Mouse (Mus musculus): ENCODE measurements around the gene Popdc2. TPM values are rescaled to one million over a fixed set of nuclear protein-coding genes. Genes with fewer than 3 reads are reported as not detected.

Popdc2 gene
- polyA plus RNA-seq, 1 experiment from 2014 or later: 423 TPM

DNA sequence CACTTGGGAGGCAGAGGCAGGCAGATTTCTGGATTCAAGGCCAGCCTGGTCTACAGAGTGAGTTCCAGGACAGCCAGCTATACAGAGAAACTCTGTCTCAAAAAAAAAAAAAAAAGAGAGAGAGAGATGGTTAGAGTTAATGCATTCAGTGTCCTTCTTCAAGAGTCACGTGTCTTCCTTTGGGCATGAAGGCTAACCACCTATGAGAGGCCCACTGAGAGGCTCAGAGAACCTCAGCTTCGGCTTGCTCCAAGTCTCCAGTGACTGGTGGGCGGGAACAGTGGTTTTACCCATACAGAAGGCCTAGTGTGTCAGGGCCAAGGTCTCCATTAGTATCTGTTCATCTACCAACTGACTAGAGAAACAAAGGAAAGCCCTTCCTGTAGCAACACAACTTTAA lies 37.1 kb downstream of the Popdc2 start:
- no peaks in the 10 kb centered on the region for H3K36me3 ChIP-seq (ENCODE audit: control insufficient read depth, insufficient read depth)
- H3K27ac ChIP-seq (ENCODE audit: low read length): peak overlapping the region; percentile 33
- H3K9ac ChIP-seq (ENCODE audit: low read length): peak overlapping the region; percentile 59
- H3K4me1 ChIP-seq (ENCODE audit: control insufficient read depth, insufficient read depth, low read length): peaks cover 24% of the 10 kb centered on the region
- no peak for ATAC-seq (replicated peaks; ENCODE audit: extremely low read depth, insufficient read depth, low FRiP score)
- H3K9me3 ChIP-seq (replicated peaks; ENCODE audit: control insufficient read depth, low read length): no peaks in the 10 kb centered on the region; the same call in 1 of the 2 replicates
- WGBS: 77% methylated on average over 3 of the region's 3 CpGs
- no peaks in the 10 kb centered on the region for H3K27me3 ChIP-seq (ENCODE audit: control insufficient read depth, insufficient read depth, low read length)
- H3K4me2 ChIP-seq (ENCODE audit: low read depth, low read length): peak overlapping the region; percentile 59; the same call in 1 of the 2 replicates
- H3K4me3 ChIP-seq (ENCODE audit: low read length): no peak overlapping the region

DNA sequence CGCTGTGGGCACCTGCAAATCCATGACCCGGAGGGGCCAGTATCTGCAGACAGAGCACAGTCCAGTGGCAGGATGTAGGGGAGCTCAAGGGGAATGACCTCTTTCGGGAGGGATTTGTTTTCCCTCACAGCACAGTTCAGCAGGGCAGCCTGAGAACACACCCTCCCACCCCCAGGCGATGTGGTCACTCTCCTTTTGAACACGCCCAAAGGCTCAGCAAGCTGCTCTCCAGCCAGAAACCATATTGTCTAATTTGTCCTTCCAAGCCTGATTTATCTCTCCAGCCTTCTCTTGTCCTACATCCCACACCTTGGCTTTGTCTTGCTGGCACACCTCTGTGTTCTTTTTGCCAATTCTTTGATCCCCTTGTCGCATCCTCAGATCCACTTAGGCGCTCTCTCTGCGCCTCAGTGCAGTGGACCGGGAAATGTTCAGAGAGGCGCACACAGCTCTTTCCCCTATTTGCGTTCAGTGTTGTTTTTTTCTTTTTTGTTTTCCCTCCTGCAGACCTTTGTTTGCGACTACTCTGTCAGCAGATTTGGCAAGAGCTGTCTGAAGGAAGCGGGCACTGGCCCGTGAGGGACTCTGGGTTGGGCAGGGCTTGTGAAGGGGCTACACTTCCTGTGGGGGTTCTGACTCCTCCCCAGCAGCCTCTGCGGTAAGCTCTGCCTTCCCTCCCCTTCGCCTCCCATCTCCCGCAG lies 37.7 kb downstream of the Popdc2 start:
- peak overlapping the region; percentile 59 for H3K9ac ChIP-seq (ENCODE audit: low read length)
- H3K9me3 ChIP-seq (replicated peaks; ENCODE audit: control insufficient read depth, low read length): no peaks in the 10 kb centered on the region; the same call in 1 of the 2 replicates
- peak overlapping the region; percentile 59 for H3K4me2 ChIP-seq (ENCODE audit: low read depth, low read length)
- peaks cover 24% of the 10 kb centered on the region for H3K4me1 ChIP-seq (ENCODE audit: control insufficient read depth, insufficient read depth, low read length)
- peak; percentile 80 for ATAC-seq (replicated peaks; ENCODE audit: extremely low read depth, insufficient read depth, low FRiP score)
- peak overlapping the region; percentile 33 for H3K27ac ChIP-seq (ENCODE audit: low read length)
- H3K4me3 ChIP-seq (ENCODE audit: low read length): peak overlapping the region; percentile 32
- H3K36me3 ChIP-seq (ENCODE audit: control insufficient read depth, insufficient read depth): no peaks in the 10 kb centered on the region
- no peaks in the 10 kb centered on the region for H3K27me3 ChIP-seq (ENCODE audit: control insufficient read depth, insufficient read depth, low read length)
- WGBS: 18% methylated on average over 17 of the region's 17 CpGs

DNA sequence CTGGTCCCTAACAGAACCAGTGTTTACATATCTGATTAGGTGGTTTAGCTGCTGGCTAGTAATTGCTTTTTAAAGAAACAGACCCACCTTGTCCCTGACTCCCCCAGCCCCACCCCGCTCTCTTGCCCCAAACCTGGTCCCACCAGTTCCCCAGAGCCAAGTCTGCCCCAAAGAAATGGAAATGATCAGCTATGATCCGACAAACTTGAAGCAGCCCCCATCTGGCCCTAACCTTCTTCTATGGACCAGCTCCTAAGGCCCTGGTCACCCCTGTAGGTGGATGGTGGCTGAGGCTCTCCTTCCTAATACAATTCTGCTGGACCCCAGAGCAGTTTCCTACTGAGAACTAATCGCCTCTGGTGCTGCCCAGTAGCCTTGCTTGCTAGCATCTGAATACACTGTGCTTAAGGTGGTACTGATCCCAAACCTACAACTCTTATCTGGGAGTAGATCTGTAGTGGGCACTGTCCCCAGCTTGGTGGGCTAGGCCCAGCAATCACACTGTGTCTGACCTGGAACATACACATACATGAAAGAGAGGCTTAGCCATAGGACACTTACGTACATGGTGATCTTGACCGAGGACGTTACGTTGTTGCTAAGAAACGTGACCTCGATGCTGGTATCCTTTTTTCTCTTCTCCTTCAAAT lies 38.4 kb downstream of the Popdc2 start:
- peak overlapping the region; percentile 32 for H3K4me3 ChIP-seq (ENCODE audit: low read length)
- no peak overlapping the region for H3K27ac ChIP-seq (ENCODE audit: low read length)

DNA sequence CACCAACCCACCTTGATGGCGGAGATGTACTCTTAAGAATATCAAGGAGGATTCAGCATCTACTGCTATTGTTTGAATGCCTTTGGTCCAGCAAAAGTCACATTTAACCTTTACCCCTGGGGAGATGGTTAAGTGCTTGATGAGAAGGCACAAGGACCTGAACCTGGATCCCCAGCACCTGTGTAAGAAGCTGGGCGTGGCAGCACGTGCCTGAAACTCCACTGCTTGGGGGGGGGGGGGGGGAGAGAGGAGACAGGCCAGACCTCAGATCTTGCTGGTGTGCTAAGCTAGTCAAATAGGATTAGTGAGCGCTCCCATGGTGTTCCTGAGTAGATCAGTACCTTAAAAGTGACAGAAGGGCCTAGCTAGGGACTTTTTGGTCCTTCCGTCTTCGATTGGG lies 39.5 kb downstream of the Popdc2 start:
- Histone ChIP-seq H3K9me3 (replicated peaks; ENCODE audit: control insufficient read depth, low read length) (no peaks in the 10 kb centered on the region; the same call in 1 of the 2 replicates), H3K36me3 (ENCODE audit: control insufficient read depth, insufficient read depth) (no peaks in the 10 kb centered on the region), H3K4me3 (ENCODE audit: low read length) (no peak overlapping the region), H3K4me1 (ENCODE audit: control insufficient read depth, insufficient read depth, low read length) (peaks cover 13% of the 10 kb centered on the region), H3K4me2 (ENCODE audit: low read depth, low read length) (no peak overlapping the region), H3K9ac (ENCODE audit: low read length) (no peak overlapping the region), H3K27me3 (ENCODE audit: control insufficient read depth, insufficient read depth, low read length) (no peaks in the 10 kb centered on the region), H3K27ac (ENCODE audit: low read length) (no peak overlapping the region)
- no peak for ATAC-seq (replicated peaks; ENCODE audit: extremely low read depth, insufficient read depth, low FRiP score)
- 75% methylated on average over 6 of the region's 6 CpGs for WGBS

More for the DNA sequence above, 38.4 kb downstream of the Popdc2 start:
- 78% methylated on average over 9 of the region's 9 CpGs for WGBS
- no peaks in the 10 kb centered on the region for H3K27me3 ChIP-seq (ENCODE audit: control insufficient read depth, insufficient read depth, low read length)
- H3K9ac ChIP-seq (ENCODE audit: low read length): peak overlapping the region; percentile 59
- no peaks in the 10 kb centered on the region; the same call in 1 of the 2 replicates for H3K9me3 ChIP-seq (replicated peaks; ENCODE audit: control insufficient read depth, low read length)
- ATAC-seq (replicated peaks; ENCODE audit: extremely low read depth, insufficient read depth, low FRiP score): no peak
- peak overlapping the region; percentile 59 for H3K4me2 ChIP-seq (ENCODE audit: low read depth, low read length)
- no peaks in the 10 kb centered on the region for H3K36me3 ChIP-seq (ENCODE audit: control insufficient read depth, insufficient read depth)
- peaks cover 24% of the 10 kb centered on the region for H3K4me1 ChIP-seq (ENCODE audit: control insufficient read depth, insufficient read depth, low read length)

DNA sequence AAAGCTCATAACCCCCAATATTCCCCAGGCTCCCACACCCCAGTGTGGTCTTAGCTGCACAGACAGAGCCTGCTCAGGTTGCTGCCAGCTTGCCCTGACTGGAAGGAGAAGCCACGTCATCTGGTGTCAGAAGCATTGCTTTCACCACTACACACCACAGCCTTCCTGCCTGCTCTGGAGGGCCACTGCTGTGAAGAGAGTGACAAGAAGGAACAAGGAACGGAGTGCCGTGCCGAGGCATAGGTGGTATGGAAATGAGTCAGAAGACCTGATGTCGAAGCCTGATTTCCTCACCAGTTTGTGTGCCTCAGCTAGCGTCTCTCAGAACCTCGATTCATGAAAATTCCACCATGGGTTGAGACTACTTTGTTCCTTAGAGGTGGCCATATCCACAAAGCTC lies 41.6 kb downstream of the Popdc2 start:
- no peak for ATAC-seq (replicated peaks; ENCODE audit: extremely low read depth, insufficient read depth, low FRiP score)
- H3K27me3 ChIP-seq (ENCODE audit: control insufficient read depth, insufficient read depth, low read length): no peaks in the 10 kb centered on the region
- 70% methylated on average over 7 of the region's 7 CpGs for WGBS
- no peak overlapping the region for H3K4me3 ChIP-seq (ENCODE audit: low read length)
- H3K9me3 ChIP-seq (replicated peaks; ENCODE audit: control insufficient read depth, low read length): no peaks in the 10 kb centered on the region; the same call in 1 of the 2 replicates
- no peak overlapping the region for H3K9ac ChIP-seq (ENCODE audit: low read length)
- H3K4me1 ChIP-seq (ENCODE audit: control insufficient read depth, insufficient read depth, low read length): peaks cover 13% of the 10 kb centered on the region
- H3K4me2 ChIP-seq (ENCODE audit: low read depth, low read length): no peak overlapping the region
- H3K27ac ChIP-seq (ENCODE audit: low read length): no peak overlapping the region
- H3K36me3 ChIP-seq (ENCODE audit: control insufficient read depth, insufficient read depth): no peaks in the 10 kb centered on the region

DNA sequence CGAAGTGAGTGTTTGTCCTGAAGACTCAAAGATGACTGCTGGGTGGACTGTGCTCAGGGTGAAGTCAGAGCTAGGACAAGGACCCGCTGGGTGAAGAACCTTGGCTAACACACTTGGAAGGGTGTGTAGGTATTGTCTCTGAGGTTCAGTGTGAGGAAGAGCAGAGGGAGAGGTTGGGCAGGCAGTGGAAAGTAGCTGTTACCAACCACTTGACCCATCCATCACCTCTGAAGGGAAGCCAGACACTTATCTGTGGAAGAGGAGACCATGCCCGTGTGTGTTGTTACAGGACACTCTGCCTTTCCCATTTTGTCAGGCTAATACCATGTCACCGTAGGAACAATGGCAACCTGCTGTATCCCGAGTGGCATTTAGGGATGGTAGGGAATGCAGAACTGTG lies 44.3 kb downstream of the Popdc2 start:
- no peak overlapping the region for H3K4me2 ChIP-seq (ENCODE audit: low read depth, low read length)
- H3K36me3 ChIP-seq (ENCODE audit: control insufficient read depth, insufficient read depth): no peaks in the 10 kb centered on the region
- 53% methylated on average over 5 of the region's 5 CpGs for WGBS

DNA sequence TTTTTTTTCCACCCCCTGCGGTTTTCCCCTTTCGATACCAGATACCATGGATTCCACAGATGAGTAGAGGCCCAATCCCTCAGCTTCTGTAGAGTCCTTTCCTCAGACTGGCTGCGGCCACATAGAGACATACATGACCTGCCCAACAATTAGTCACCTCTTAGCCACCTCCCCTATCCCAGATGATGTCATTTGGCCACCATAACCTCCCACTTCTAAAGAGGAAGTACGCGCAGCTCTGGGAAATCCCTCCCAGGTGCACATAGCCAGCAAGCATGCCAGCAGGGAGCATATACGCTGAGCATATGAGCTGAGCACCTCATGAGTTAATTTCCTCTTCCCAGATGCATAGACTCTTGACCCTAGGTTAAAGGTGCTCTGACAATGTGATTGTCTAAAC lies 44.7 kb downstream of the Popdc2 start:
- Histone ChIP-seq H3K27me3 (ENCODE audit: control insufficient read depth, insufficient read depth, low read length) (no peaks in the 10 kb centered on the region), H3K4me2 (ENCODE audit: low read depth, low read length) (no peak overlapping the region), H3K4me3 (ENCODE audit: low read length) (no peak overlapping the region), H3K36me3 (ENCODE audit: control insufficient read depth, insufficient read depth) (no peaks in the 10 kb centered on the region), H3K9ac (ENCODE audit: low read length) (no peak overlapping the region), H3K4me1 (ENCODE audit: control insufficient read depth, insufficient read depth, low read length) (peaks cover 2% of the 10 kb centered on the region; the same call in 1 of the 2 replicates), H3K27ac (ENCODE audit: low read length) (no peak overlapping the region), H3K9me3 (replicated peaks; ENCODE audit: control insufficient read depth, low read length) (no peaks in the 10 kb centered on the region; the same call in 1 of the 2 replicates)
- 59% methylated on average over 6 of the region's 6 CpGs for WGBS
- peak; percentile 23; the same call in 1 of the 2 replicates for ATAC-seq (replicated peaks; ENCODE audit: extremely low read depth, insufficient read depth, low FRiP score)

More for the DNA sequence above, 44.3 kb downstream of the Popdc2 start:
- no peak overlapping the region for H3K9ac ChIP-seq (ENCODE audit: low read length)
- H3K4me1 ChIP-seq (ENCODE audit: control insufficient read depth, insufficient read depth, low read length): peaks cover 2% of the 10 kb centered on the region; the same call in 1 of the 2 replicates
- no peak overlapping the region for H3K27ac ChIP-seq (ENCODE audit: low read length)
- ATAC-seq (replicated peaks; ENCODE audit: extremely low read depth, insufficient read depth, low FRiP score): no peak
- H3K27me3 ChIP-seq (ENCODE audit: control insufficient read depth, insufficient read depth, low read length): no peaks in the 10 kb centered on the region
- no peak overlapping the region for H3K4me3 ChIP-seq (ENCODE audit: low read length)
- H3K9me3 ChIP-seq (replicated peaks; ENCODE audit: control insufficient read depth, low read length): no peaks in the 10 kb centered on the region; the same call in 1 of the 2 replicates

DNA sequence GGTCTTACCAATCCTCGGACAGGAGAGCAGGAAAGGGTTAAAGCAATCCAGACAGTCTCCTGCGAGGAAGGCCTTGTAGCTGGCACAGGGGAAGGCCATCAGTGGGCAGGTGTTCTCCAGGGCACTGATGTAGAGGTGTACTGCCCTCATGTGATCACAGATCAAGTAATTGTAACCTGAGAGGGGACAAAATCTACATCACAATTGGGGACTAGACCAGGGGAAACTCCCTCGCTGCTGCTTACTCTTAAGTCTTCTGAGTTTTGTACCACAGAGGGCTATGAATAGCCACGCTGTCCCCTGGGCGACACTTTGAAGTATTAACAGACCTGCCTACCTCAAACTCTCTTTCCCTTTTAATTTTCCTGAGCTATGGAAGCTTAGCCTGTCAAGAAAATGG lies 45.6 kb downstream of the Popdc2 start:
- Histone ChIP-seq H3K4me3 (ENCODE audit: low read length) (no peak overlapping the region), H3K36me3 (ENCODE audit: control insufficient read depth, insufficient read depth) (no peaks in the 10 kb centered on the region), H3K4me2 (ENCODE audit: low read depth, low read length) (no peak overlapping the region), H3K27ac (ENCODE audit: low read length) (no peak overlapping the region), H3K4me1 (ENCODE audit: control insufficient read depth, insufficient read depth, low read length) (peaks cover 2% of the 10 kb centered on the region; the same call in 1 of the 2 replicates), H3K9ac (ENCODE audit: low read length) (no peak overlapping the region), H3K27me3 (ENCODE audit: control insufficient read depth, insufficient read depth, low read length) (no peaks in the 10 kb centered on the region), H3K9me3 (replicated peaks; ENCODE audit: control insufficient read depth, low read length) (no peaks in the 10 kb centered on the region; the same call in 1 of the 2 replicates)
- 36% methylated on average over 5 of the region's 5 CpGs for WGBS
- no peak for ATAC-seq (replicated peaks; ENCODE audit: extremely low read depth, insufficient read depth, low FRiP score)

DNA sequence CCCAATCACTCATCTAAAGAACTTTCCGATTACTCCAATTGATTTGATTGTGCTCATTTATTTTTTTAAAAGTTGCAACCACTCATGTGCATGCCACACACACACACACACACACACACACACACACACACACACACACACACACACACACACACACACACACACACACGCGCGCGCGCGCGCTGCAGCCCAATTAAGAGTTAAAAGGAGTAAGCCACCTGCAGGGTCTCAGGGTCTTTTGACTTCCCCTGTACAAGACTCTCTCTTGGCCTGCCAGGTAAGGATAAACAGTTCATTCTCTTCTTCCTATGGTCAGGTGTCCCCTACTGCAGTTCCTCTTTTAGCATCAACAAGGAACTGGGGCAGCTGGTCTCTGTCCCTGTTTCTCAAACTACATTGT lies 46.4 kb downstream of the Popdc2 start:
- no peak overlapping the region for H3K9ac ChIP-seq (ENCODE audit: low read length)
- H3K27me3 ChIP-seq (ENCODE audit: control insufficient read depth, insufficient read depth, low read length): no peaks in the 10 kb centered on the region
- H3K4me3 ChIP-seq (ENCODE audit: low read length): no peak overlapping the region
- no peak overlapping the region for H3K4me2 ChIP-seq (ENCODE audit: low read depth, low read length)
- H3K27ac ChIP-seq (ENCODE audit: low read length): no peak overlapping the region
- H3K36me3 ChIP-seq (ENCODE audit: control insufficient read depth, insufficient read depth): no peaks in the 10 kb centered on the region
- peaks cover 2% of the 10 kb centered on the region; the same call in 1 of the 2 replicates for H3K4me1 ChIP-seq (ENCODE audit: control insufficient read depth, insufficient read depth, low read length)
- no peaks in the 10 kb centered on the region for H3K9me3 ChIP-seq (replicated peaks; ENCODE audit: control insufficient read depth, low read length)
- ATAC-seq (replicated peaks; ENCODE audit: extremely low read depth, insufficient read depth, low FRiP score): no peak
- WGBS: 85% methylated on average over 8 of the region's 8 CpGs
